Mouse (Mus musculus): Measurements from ENCODE around the gene Trp53. TPM values are rescaled to one million over a fixed set of nuclear protein-coding genes. Genes with fewer than 3 reads are reported as not detected.

The Trp53 gene
- 118 TPM in 2 replicates for polyA plus RNA-seq (2012; rRNA removed)

DNA sequence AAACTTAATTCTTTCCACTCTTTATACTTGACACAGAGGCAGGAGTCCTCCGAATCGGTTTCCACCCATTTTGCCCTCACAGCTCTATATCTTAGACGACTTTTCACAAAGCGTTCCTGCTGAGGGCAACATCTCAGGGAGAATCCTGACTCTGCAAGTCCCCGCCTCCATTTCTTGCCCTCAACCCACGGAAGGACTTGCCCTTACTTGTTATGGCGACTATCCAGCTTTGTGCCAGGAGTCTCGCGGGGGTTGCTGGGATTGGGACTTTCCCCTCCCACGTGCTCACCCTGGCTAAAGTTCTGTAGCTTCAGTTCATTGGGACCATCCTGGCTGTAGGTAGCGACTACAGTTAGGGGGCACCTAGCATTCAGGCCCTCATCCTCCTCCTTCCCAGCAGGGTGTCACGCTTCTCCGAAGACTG lies at the start of gene Trp53, which contains the start of gene Wrap53:
Trp53 (plus strand) TSS at position 269 of the 424 bp plus-strand sequence.
Wrap53 (minus strand) TSS at position 165 of the 424 bp plus-strand sequence.

DNA sequence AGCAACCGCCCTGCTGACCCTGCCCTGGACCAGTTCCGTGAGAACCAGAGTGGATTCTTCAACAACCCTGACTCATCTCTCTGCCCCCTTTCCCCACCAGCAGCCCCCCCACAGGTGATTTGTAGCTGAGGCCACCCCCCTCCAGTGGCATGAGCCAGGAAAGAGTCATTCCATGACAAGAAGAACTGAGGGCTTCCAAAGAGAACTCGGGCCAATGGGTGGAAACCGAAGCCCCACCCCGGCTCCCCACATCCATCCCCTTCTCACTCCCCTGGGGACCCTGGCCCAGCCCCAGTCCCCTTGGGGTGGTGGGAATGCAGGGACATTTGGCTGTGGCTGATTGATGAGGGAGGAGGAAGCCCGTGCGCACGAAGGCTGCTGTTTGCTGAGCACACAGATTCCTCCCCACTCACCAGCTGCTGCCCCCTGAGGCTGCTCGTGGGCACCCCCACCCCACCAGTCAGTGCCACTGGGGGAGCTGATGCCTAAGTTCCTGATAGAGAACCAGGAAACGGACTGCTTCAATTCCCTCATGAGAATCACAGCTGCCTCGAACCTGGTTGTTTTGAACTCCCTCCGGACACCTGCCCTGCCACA lies 31.0 kb upstream of the Trp53 start, which contains the start of gene Dnah2:
Dnah2 (minus strand) TSS at position 51 of the 597 bp plus-strand sequence.

DNA sequence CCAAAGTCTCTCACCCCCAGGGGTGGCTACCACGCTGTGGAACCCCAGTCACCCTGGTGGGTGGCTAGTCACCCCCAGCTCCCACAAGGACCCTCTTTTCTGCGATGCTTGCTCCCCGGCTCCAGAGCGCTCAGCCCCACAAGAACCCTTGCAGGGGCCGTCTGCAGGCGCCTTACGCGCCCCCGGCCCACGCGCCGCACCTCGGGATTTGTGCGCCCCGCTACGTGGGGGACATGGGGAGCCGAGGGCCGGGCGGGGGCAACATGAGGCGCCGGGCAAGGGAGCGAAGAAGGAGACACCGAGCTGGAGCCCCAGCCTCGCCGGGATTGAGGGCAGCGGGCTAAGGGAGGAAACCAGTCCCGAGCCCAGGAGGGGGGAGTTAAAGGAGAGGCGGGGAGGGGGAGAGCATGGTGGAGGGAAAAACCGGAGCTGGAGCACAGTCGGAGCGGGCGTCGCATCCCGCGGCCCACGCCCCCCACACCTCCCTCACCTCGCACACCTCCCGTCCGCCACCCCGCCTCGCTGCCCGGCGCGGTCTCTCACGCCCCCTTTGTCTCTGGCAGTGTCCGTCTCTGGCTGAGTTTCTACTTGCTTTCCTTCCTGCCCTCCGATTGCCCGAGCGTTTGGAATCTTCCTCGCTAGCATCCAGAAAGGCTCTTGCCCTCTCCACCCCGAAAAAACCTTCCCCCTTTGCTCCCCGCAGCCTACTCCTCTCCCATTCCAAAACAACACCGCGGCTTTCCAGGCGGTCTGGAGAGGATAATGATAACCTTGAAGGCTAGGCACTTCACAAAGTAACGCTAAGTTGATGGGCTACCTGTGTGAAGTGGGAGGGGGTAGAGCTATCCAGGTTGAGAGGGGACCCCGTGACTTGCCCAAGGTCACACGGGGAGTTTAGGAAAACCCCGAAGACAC lies 20.1 kb upstream of the Trp53 start, which contains the start of gene Efnb3:
Efnb3 (minus strand) TSS at position 355 of the 915 bp plus-strand sequence.

GRCm38 (mm10) chr11:69605726-69606490 lies 25.7 kb downstream of the Trp53 start, which contains the start of gene Atp1b2:
Gene Atp1b2 (minus strand): TSS chr11:69605942.

GRCm38 (mm10) chr11:69617805-69618204 lies 37.6 kb downstream of the Trp53 start, which contains the start of gene Shbg:
Gene Shbg (minus strand): TSS chr11:69617905.

DNA sequence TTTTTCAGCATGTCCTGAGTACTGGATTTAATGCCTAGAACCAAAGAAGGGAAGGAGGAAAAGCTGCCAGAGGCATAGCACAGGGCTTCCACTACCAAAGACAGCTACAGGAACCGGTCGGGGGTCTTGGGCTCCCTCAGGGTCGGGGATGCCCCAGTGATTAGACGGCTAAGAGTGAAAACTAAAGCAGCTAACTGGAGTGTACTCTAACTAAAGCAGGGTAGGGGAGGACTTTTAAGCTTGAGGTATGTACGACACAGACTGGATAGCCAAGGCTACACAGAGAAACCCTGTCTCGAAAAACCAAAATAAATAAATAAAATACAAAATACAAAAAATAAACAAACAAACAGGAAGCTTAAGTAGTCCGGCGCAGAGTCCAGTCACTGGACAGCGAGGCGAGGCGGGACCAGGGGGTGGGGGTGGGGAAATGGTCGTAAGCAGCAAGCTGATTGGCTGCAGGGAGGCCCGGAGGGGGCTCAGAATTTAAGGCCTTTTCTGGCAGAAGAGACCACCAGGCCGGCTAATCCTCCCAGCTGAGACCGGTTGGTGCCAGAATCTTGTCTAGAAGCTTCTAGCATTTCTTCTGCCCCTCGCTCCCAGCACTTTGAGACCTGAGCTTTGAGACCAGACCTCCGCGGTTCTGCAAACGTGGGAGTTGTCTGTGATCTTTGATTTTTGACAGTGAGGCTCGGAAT lies 41.6 kb downstream of the Trp53 start, which contains the start of gene Sat2:
Sat2 (plus strand) TSS at position 454 of the 698 bp plus-strand sequence.

DNA sequence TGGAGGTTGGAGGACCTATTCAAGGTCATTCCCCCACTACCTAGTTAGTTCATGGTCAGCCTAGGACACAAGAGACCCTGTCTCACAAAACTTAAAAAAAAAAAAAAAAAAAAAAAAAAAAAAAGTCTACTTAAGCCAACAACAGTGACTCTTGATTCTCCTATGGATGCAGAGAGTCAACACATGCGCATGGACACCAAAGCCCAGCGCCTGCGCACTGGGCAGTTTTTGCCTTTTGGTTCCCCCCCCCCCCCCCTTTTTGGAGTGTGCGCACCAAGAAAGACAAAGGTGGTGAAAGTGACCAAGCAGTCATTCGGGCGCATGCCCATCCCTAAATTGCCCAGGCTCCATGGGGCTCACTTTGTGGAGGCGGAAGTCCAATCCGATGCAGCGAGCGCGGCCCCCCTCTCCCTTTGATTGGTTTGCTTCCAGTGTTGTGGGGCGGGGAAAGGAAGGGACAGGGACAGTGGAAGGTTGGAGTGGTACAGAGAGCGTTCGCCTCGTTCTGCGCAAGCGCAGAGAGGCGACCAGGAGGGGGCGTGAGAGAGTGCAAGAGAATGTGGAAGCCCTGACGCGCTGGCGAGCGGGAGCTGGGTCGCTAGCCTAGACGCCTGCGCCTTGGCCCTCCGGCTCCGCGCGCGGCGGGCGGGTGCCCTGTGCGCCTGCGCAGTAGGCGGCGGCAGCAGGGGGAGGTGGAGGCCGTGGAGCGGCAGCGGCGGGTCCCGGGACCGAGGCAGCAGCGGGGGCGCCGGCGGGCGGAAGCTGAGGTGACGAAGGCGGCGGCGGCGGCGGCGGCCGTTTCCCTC lies 52.3 kb downstream of the Trp53 start, which contains the start of gene Fxr2:
Fxr2 (plus strand) TSS at position 707 of the 806 bp plus-strand sequence.

Other genes with a start within 250 kb of the Trp53 start
- gene Rnf227, start 239.9 kb upstream of the Trp53 start, polyA plus RNA-seq (2012; rRNA removed): 88.1 and 91.3 TPM in 2 replicates
- gene Chd3, start 211.0 kb upstream of the Trp53 start, polyA plus RNA-seq (2012; rRNA removed): 342 and 343 TPM in 2 replicates
- 103 and 106 TPM in 2 replicates for gene Naa38, start 184.9 kb upstream of the Trp53 start, polyA plus RNA-seq (2012; rRNA removed)
- gene Cyb5d1, start 184.7 kb upstream of the Trp53 start, polyA plus RNA-seq (2012; rRNA removed): 32.2 and 34.2 TPM in 2 replicates
- gene Tmem88, start 182.1 kb upstream of the Trp53 start, polyA plus RNA-seq (2012; rRNA removed): 5.4 and 6.8 TPM in 2 replicates
- gene Kdm6b, start 166.7 kb upstream of the Trp53 start, polyA plus RNA-seq (2012; rRNA removed): 20.4 and 25.1 TPM in 2 replicates
- 4.1 and 5.0 TPM in 2 replicates for gene Dnah2, start 31.2 kb upstream of the Trp53 start, polyA plus RNA-seq (2012; rRNA removed)
- gene Efnb3, start 20.2 kb upstream of the Trp53 start, polyA plus RNA-seq (2012; rRNA removed): 144 and 154 TPM in 2 replicates
- 19.6 and 22.7 TPM in 2 replicates for gene Wrap53, start 104 bp upstream of the Trp53 start, polyA plus RNA-seq (2012; rRNA removed)
- gene Atp1b2, start 25.6 kb downstream of the Trp53 start, polyA plus RNA-seq (2012; rRNA removed): 47.1 and 54.8 TPM in 2 replicates
- not detected in 2 replicates for gene Shbg, start 37.5 kb downstream of the Trp53 start, polyA plus RNA-seq (2012; rRNA removed)
- gene Sat2, start 41.7 kb downstream of the Trp53 start, polyA plus RNA-seq (2012; rRNA removed): 18.7 and 19.4 TPM in 2 replicates
- 144 and 164 TPM in 2 replicates for gene Fxr2, start 52.6 kb downstream of the Trp53 start, polyA plus RNA-seq (2012; rRNA removed)
- gene Sox15, start 75.0 kb downstream of the Trp53 start, polyA plus RNA-seq (2012; rRNA removed): 0.12 and 0.38 TPM in 2 replicates
- gene Mpdu1, start 82.3 kb downstream of the Trp53 start, polyA plus RNA-seq (2012; rRNA removed): 132 and 137 TPM in 2 replicates
- gene Cd68, start 85.8 kb downstream of the Trp53 start, polyA plus RNA-seq (2012; rRNA removed): 9.8 and 10.6 TPM in 2 replicates
- 922 and 1,086 TPM in 2 replicates for gene Eif4a1, start 92.1 kb downstream of the Trp53 start, polyA plus RNA-seq (2012; rRNA removed)
- 152 and 154 TPM in 2 replicates for gene Senp3, start 101.7 kb downstream of the Trp53 start, polyA plus RNA-seq (2012; rRNA removed)
- 0.74 and 1.5 TPM in 2 replicates for gene Tnfsf13, start 105.4 kb downstream of the Trp53 start, polyA plus RNA-seq (2012; rRNA removed)
- gene Tnfsf12, start 115.5 kb downstream of the Trp53 start, polyA plus RNA-seq (2012; rRNA removed): 4.1 and 8.2 TPM in 2 replicates
- 1.3 and 2.6 TPM in 2 replicates for gene Tnfsfm13, start 115.7 kb downstream of the Trp53 start, polyA plus RNA-seq (2012; rRNA removed)
- gene Polr2a, start 178.3 kb downstream of the Trp53 start, polyA plus RNA-seq (2012; rRNA removed): 59.4 and 63.8 TPM in 2 replicates
- 0.84 and 1.1 TPM in 2 replicates for gene Slc35g3, start 181.6 kb downstream of the Trp53 start, polyA plus RNA-seq (2012; rRNA removed)
- gene Zbtb4, start 185.6 kb downstream of the Trp53 start, polyA plus RNA-seq (2012; rRNA removed): 9.7 and 10.8 TPM in 2 replicates
- gene Chrnb1, start 215.6 kb downstream of the Trp53 start, polyA plus RNA-seq (2012; rRNA removed): 2.9 and 12.3 TPM in 2 replicates
- gene Fgf11, start 221.5 kb downstream of the Trp53 start, polyA plus RNA-seq (2012; rRNA removed): 20.0 and 20.9 TPM in 2 replicates
- gene Tmem102, start 225.3 kb downstream of the Trp53 start, polyA plus RNA-seq (2012; rRNA removed): 0.17 and 0.46 TPM in 2 replicates
- not detected in 2 replicates for gene Gm39566, start 234.9 kb downstream of the Trp53 start, polyA plus RNA-seq (2012; rRNA removed)
- gene Spem2, start 238.1 kb downstream of the Trp53 start, polyA plus RNA-seq (2012; rRNA removed): not detected in 2 replicates
- gene Spem1, start 241.8 kb downstream of the Trp53 start, polyA plus RNA-seq (2012; rRNA removed): 1.5 and 2.1 TPM in 2 replicates

Data from central nervous system, embryonic 14 days (tissue).